Mouse (Mus musculus) c-Kit-positive CD71-positive TER-119-positive erythroid progenitor cells, embryonic 14.5 days (primary cell): Measurements from ENCODE around the gene 2810021J22Rik.
A peak's percentile ranks its signal among the peaks of the same experiment; 100 is the strongest.
"Not testable (repeated sequence)": the region's sequence is repeated elsewhere in the genome, so short reads cannot be mapped to it uniquely, and the experiment has no call there.

ENCODE experiments used
- DNase-seq: peaks from one replicate; pipeline ENCODE4 v3.0.0-alpha.2; 2013; ENCODE audit warnings: low spot score

Gene 2810021J22Rik

DNA sequence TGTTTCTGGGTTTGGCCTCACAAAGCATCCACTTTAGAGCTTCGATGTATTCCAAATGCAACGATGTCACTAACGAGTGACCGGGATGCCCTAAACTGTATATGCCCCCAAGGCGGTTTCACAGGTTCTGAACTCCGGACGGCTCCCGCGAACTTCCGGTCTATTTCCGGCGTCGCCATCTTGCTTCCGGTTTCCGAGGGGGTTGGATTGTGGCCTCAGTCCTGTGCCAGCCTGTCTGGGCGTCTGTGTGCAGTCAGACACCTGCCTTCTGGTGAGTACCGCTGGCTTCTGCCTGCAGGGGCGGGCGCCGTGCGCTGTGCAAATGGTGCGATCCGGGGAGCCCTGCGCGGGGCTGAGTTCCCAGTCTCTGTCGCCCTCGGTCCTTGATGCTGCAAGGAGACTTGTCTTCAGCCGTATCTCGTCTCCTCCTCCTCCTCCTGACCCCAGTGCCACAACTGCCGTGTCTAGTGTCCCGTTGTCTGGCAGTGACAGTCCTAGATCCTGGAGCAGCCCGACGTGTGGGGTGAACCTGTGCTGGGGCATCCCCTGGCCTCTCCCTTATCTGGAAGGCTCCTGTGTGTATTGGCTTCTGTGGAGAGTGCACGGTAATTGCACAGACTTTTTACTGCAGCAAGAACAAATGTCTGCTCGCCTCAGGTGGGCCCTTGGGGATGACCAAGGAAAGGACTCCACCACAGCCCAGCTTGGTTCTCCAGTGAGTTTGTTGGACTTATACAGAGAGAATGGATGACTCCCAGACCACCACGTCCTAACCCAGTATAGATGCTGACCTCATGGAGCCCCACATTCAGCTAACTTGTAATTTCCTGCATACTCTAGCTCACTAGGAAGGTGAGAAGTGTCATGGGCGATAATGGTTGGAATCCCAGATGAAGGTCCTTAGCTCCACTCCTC lies at the start of gene 2810021J22Rik:
TSS of gene 2810021J22Rik (plus strand) at position 178 of the 915 bp plus-strand sequence.
- peak; percentile 80 for DNase-seq

DNA sequence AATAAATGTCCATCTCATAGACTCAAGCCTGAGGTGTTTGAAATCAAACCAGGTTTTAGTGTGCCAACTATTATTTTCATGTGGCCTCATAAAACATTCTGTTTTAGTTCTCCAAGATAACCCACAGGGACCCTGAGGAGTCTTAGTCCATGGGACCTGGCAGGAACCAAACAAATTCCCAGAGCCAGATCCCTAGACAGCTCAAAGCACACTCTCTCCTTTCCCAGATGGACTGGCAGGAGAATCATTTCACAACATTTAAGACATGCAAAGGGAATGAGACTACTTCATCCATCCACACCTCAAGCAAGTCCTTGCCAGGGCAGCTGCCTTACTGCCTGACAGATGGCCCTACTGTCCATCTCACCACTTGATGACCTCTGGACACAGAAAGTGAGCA lies 38.1 kb upstream of the 2810021J22Rik start, which contains the start of gene Olfr312:
TSS of gene Olfr312 (plus strand) at position 301 of the 400 bp plus-strand sequence.
- DNase-seq: not testable (repeated sequence)

DNA sequence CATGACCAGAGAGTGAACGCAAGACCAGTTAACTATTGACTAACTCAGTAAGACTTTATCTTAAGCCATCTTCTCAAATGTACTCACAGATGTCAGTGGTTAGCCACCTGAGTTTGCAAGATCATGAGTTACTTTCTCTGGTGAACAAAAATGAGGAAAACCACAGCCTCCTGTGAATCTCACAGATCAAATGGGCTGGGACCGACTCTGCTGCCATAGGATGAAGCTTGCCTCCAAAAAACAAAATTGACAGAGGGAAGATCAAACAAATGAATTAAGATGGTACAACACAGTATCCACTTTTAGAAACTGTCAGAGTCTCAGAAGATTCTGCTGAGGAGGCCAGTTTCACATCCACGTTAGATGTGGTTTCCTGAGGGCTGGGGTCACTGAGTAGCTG lies 37.3 kb upstream of the 2810021J22Rik start:
- no peak for DNase-seq

DNA sequence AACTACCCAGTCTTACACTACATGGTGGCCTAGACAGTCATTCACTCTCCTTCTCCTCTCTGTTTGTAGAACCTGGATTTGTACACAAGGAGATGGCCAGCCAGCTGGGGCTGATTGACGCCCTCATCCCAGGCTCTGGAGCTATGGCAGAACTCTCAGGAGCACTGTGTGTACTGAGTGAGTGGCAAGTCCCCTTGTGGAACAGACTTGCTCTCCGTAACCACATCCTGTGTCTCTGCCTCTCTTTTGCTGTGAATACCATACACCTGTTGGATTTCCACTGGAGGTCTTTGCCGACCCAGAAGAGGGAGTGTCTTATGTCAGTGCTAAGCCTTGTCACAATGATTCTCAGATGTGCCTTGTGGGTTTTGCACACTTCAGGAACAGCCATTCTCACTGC lies 34.5 kb upstream of the 2810021J22Rik start:
- not testable (repeated sequence) for DNase-seq

DNA sequence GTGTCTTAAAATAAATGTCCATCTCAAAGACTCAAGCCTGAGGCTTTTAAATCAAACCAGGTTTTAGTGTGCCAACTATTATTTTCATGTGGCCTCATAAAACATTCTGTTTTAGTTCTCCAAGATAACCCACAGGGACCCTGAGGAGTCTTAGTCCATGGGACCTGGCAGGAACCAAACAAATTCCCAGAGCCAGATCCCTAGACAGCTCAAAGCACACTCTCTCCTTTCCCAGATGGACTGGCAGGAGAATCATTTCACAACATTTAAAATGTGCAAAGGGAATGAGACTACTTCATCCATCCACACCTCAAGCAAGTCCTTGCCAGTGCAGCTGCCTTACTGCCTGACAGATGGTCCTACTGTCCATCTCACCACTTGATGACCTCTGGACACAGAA lies 28.1 kb upstream of the 2810021J22Rik start, which contains the start of gene Olfr311:
TSS of gene Olfr311 (plus strand) at position 301 of the 400 bp plus-strand sequence.
- not testable (repeated sequence) for DNase-seq

DNA sequence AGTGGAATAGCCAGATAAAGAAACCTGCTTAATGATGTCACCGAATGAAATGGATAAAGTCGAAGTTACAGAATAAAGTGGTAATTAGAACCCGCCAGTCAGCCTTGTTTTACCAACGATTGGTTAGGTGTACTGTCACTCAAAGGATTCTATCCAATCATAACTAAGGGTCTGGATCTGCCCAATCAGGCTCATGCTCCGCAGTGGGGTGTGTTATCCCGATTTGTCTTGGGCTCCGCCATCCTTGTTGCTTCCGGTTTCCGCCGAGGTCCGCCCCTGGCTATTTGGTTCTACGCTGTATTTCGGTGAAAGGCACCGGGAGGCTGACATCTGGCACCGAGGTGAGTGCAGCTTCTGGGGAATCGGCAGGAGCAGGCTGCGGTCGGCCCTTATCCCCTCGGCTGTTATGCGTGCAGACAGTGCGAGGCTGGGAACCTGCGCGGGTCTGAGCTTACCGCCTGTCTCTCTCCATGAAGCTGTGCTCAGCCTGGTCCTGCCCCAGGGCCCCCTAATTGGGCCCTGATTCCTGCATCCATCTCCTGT lies 20.0 kb upstream of the 2810021J22Rik start, which contains the start of gene Gm12258:
TSS of gene Gm12258 (plus strand) at position 240 of the 543 bp plus-strand sequence.
- DNase-seq: peak; percentile 100

DNA sequence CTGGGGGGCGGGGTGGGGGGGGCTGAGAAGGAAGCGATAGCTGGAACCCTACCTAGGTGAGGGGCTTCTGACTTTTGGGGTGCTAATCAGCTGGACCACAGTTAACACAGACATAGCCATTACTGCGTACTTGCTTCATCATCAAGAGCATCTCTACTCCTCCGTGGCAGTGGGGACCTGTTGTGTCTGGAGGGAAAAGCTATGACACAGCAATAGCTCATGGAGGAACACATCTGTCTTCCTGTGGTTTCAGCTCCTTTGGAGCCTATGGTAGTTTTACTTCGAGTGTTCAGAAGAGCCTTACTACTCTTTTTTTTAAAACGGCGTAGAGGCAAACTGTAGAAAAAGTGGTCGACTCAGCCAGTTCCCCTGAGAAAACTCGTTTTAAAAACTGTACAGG lies 19.4 kb upstream of the 2810021J22Rik start:
- no peak for DNase-seq

DNA sequence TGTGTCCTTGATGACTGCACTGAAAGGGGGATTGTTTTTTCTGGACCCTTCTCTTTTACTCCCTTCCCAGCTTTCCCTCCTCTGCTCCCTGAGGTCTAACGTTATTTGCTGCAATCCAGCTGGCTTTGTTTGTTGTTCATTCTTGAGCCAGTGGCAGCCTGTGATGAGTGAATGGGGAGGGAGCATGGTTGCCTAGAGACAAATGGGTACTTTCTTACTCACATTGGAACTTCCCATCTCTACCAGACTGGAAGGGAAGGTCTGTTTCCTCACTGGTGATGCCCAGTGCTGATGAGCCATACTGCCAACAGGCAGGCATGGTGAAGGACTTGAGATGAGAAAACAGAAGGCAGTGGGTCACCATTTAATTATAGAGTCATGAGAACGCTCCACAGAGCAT lies 17.3 kb upstream of the 2810021J22Rik start:
- no peak for DNase-seq

DNA sequence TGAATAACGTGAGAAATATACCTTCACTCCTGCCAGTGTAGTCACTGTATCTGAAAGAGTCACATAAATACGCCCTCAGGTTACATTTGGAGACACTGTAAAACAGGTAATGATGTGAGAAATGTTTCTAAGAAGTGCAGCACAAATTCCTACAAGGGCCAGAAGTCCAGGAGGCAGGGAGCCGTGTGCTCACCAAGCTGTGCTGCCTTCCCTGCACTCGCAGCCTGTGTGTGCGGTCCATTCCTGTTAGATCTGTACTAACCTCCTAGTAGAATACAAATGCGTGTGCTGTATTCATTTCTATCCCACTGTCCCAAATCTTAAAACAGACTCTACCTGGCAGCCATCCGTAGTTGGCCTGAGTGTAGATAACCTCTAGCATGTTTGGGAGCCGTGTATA lies 6.3 kb upstream of the 2810021J22Rik start:
- DNase-seq: no peak

DNA sequence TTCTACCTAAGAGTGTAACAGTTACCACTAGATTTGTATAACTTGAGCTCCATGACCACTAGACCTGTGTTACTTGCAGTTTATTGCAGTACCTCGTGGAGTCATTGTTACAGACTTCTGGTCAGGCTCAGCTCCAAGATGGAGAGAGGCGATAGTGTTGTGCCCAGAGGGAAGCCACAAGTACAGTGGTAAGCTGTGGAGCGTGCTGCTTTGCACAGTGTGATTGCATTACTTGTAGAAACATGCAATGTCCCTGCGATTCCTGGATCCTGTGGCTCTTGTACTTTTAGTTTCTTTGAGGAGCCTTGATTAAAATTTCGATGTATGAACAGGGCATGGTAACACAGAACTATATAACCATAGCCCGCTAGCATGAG lies 926 bp downstream of the 2810021J22Rik start:
- no peak for DNase-seq

DNA sequence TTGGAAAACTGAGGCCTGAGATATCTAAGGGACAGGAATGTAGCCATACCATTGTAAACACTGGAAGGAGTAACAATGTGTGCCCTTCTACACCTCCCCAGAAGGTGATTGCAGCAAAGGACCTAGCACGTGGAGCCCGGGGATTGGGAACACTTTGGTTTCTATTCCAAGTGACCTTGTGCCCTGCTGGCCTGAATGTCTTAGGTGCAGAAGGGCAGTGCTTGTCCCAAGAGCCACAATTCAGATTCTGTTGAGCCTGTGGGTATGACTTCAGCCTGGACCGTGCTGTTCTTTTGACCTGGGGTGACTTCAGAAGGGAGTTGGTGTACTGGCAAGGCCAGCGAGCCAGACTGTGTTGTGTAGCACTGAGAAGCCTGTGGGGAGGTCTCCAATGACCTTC lies 3.9 kb downstream of the 2810021J22Rik start:
- DNase-seq: no peak

DNA sequence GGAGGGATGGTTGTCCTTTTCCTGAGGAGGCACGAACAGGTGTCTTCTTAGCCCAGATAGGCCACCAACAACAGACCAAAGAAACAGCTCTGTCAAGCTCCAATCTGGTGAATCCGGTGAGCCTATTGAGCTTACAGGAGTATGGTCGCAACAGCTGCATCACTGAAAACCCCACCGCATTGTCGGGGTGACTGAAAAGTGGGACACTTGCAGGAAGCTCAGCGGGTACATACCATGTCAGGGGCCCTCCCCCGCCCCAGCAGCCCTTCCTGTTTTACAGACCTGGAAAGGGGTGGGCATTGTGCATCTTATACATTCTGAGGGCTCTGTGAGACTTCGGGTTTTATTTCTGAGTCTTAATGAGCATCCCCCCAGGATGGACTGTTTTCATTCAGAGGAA lies 16.7 kb downstream of the 2810021J22Rik start:
- no peak for DNase-seq

DNA sequence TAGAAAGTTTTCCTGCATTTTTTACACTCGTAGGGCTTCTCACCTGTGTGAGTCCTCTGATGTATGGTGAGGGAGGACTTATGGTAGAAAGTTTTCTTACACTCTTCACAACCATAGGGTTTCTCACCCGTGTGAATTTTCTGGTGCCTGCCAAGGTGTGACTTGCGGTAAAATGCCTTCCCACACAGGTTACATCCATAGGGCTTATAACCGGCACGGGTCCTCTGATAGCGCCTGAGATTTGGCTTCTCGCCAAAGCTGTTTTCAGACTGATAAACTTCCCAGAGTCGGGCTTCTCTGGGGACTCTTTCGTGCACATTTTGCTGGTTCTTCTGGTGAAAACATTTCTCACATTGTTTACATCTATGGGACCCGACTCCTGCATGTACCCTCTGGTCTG lies 23.5 kb downstream of the 2810021J22Rik start:
- no peak for DNase-seq

DNA sequence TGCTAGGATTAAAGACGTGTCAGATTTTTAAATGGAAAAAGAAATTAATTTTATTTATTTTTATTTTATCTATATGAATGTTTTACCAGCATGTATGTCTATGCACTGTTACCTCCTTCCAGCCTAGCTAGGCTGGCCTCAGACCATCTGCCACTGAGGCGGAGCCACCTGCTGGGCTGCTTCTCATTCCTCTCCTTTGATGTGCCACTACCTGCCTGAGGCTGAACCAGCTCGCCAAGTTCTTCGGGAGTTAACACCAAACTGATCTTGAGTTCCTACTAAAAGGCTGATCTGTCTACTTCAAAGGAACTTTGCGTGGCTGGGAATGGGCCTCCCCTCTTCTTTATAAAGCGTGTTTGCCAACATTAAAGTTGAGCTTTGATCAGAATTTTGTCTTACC lies 27.4 kb downstream of the 2810021J22Rik start:
- no peak for DNase-seq

DNA sequence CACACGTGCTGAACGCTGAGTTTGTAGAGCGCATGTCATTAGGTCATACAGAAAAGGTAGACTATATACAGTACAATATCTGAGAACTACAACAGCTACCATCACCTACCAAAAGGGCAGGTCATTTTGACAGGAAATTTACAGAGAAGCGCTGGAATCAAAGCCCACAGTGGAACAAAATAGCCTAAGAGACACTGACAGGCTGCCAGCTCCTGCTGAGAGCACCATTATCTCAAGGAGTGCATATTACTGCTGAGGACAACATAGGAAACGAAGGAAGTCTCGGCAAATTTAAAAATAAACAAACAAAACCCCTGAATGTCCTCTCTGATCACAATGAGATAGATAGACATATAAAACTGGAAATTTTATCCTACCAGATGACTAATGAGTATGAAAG lies 30.5 kb downstream of the 2810021J22Rik start:
- no peak for DNase-seq

DNA sequence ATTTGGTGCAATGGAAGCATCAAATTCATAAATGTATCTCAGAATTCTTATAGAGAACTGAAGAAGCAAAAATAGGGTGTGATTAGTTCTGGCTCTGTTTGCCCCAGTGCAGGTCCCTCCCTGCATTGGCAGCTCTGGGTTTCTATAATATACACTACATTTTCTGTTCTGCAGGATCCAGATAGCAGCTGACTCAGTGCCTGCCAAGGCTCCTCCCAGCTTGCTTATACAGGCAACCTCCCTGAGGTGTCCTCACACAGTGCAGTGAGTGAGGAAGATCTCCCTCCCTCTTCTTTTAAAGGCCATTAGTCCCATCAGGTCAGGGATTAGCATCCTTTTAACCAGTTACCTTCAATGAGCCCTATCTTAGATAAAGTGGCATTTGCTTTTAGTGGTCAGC lies 34.1 kb downstream of the 2810021J22Rik start:
- peak; percentile 53 for DNase-seq

DNA sequence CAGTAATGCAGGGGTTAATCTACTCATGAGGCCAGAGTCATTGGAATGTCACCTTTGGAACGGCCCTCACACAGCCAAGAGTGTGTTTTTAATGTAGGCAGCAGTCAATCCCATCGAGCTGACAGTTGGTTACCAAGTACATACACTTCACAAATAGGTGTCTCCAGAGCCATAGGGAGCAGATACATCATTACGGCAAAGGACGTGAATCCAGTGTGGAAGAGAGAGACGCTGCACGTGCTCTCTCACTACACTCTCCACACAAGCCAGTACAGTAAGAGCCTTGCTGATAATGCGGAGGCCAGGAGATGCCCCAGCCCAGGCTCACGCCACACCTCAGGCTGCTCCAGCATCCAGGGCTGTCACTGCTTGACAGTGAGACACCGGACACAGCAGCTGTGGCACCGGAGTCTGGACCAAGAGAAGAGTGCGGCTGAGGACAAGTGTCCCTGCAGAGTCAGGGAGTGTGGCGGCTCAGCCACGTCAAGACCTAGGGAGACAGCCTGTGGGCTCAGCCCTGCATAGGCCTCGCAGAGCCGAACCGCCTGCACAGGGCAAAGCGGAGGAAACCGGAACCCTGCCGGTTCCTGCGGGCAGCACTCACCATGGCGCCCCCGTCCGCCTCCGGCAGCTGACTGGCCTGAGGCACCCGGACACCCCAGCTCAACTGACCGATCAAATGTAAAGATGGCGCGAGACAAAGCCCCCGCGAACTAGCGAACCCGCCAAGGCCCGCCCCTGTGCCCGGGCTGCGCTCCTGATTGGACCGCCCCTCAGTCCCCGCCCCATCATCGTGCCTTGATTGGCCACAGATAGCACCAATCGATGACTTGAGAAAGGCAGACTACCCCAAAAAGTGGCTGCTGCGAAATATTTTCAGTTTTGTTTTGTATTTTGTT lies 36.7 kb downstream of the 2810021J22Rik start, which contains the start of gene Zfp39:
TSS of gene Zfp39 (minus strand) at position 715 of the 899 bp plus-strand sequence.
- DNase-seq: peak; percentile 94

DNA sequence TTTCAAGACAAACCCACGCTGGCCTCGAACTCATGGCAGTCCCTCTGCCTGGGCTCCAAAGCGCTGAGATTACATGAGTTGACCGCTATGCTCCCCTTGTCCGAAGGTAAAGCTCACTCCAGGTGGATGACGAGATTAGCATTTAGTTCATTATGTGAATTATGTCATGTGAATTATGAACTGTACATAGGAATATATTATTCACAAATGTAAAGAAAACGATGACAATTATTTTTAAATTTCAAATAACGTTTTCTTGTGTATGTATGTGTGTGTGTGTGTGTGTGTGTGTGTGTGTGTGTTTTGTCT lies 37.3 kb downstream of the 2810021J22Rik start:
- no peak for DNase-seq

DNA sequence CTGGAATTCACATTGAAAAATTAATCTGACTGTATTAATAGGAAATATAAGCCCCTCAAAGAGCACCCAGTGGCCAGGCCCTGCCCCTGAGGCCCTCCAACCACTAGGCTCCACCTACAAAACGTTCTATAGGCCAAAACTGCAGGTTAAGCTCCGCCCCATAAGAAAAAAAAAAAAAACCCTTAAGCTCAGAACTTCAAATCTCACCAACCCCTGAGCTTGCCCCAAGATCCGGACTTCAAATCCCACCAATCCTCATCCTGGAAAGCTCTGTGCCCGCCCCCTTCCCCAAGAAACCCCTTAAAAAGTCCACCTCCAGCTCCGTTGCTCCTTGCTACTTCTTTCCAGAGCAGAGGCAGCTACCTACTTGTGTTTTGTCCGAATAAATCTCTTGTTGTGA lies 37.8 kb downstream of the 2810021J22Rik start:
- no peak for DNase-seq

DNA sequence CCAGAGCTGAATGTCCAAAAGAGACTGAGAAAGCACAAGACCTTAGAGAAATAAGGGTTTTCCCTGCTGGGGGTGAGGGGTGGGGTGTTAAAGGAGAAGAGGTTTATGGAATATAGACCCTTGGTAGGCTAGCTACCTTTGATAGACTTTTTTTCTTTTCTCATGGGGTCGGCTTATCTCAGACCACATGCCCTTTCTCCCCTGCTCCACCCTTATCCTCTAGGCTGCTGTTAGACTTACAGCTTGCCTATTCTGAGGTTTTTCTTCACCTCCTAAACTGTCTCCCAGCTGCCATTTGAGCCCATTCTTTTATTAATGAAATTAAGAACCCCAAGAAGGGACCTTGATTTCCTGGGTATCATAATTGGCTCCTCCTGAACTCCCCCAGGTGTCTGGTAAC lies 46.8 kb downstream of the 2810021J22Rik start:
- DNase-seq: no peak

DNA sequence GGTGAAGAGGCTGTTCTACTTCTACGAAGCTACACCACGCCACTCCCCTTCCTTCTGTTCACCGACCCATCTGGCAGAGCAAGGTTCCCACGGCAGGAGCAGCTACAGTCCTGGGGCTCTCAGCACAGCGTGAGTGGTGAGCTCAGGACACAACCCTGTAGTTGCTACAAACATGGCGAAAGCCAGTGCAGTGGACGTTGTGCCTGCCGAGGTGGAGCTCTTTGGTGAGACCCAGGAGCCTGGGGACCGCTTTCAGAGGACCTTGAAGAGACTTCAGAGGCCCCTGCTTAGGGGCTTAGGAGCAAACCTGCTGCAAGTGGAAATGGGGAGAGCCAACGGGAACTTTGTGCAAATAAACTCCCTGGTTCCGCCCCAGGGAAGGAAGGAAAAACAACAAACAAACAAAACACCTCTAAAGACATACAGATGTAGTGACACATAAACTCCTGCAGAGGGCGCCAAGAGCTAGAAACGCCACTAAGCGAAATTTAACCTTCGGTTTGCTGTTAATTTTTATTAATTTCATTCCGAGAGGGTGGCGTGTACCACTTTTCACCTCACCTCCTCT lies 47.5 kb downstream of the 2810021J22Rik start:
- peak; percentile 58 for DNase-seq
